Mouse (Mus musculus): Measurements from ENCODE around the gene Ampd1.
"Not testable (repeated sequence)": the region's sequence is repeated elsewhere in the genome, so short reads cannot be mapped to it uniquely, and the experiment has no call there.

The Ampd1 gene

DNA sequence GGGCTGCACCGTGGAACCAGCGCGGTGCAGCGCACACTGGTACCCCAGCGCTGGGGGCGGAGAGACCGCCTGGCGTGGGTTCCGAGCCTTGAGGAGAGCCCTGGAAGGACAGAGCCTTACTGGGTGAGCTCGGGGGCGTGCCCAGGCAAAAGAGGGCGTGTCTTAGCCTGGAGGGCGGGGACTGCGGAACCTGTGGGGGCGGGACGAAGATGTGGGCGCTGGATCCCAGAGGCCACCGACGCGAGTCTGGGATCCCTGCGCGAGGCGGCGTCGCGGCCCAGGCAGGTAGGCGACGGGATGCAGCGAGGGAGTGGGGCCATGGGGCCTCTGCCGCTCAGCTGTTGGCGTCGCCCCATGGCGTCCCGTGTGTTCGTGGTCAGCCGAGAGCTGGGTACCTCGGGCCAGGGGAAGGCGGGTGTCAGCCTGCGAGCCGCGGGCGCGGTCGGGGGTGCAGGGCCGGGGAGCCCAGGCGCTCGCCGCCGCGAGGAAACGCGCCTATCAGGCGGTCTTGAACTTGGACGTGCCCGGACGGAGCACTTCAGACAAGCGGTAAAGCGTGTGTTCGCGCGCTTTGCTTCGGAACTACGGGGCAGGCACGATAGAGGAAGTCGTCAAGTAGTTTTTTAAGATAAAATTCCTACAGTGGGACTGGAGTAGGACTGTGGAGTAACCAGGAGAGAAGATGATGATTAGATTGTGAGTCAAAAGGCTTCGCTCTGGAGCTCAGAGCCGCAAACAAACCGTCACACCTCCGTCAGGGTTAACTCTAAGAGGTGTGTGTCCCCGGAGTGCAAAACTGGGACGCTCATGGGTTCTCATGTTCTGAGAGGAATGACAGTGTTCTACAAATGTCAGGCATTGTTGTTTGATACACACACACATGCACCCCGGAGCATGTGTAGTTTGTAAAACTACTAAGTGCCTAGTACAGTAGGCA is 28.9 kb downstream of the Ampd1 start, which contains the start of gene Dennd2c:
Dennd2c (plus strand) TSS at position 151 of the 937 bp plus-strand sequence.
- peak; percentile 82 for DNase-seq (ENCODE audit: low spot score)

DNA sequence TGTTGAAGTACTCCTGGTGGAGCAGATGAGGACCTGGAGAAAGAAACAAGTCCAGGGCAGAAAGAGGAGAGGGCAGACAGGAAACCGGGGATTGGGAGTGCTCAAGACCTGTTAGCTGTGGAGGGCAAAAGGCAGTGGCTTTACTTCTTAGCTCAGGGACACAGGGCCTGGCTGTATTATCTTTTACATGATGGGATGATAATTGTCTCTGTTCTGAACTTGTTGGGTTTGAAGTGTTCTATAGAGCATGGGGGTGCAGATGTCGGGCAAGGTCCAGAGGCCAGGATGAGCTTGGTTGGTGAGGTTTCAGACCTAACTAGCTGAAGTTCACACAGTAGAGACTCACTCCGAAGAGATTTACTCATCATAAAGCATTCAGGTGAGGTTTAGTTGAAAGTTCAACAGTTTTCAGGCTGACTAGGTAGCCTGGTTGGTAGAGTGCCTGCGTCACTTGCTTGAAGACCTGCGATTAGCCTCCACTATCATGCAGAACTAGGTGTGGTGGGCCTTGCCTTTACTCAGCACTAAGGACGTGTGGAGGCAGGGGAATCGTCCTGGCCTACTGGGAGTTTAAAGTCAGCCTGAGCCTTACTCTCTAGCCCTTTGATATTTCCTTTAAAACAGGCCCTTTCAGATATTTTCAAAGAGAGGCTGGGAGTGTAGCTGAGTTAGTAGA is 33.9 kb downstream of the Ampd1 start:
- no peak for DNase-seq (ENCODE audit: low spot score)

DNA sequence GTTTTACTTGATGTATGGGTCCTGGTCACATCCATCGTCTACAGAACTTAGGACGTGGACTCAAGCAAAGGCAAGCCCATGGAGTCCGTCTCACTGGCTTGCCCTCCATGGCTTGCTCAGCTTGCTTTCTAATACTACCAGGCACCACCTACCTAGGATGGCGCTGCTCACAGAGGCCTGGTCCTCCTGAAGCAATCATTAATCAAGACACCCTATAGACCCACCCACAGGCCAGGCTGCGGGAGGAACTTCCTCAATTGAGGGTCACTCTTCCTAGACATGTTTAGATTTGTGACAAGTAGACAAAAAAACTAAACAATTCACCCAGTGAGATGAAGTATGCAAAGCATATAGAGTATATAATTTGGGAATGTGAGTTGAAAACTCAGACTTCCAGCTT is 38.4 kb downstream of the Ampd1 start:
- no peak for DNase-seq (ENCODE audit: low spot score)

DNA sequence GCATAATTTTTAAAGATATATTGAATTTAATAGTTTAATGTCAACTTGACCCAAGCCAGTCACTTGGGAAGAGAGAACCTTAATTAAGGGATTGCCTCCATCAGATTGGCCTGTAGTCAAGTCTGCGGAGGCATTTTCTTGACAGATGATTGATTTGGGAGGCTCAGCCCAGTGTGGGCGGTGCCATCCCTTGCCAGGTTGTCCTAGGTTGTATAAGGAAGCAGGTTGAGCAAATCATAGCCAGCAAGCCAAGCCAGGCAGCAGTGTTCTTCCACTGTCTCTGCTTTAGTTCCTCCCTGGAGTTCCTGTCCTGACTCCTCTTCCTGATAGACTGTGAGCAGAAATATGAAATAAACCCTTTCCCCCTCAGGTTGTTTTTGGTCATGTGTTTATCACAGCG is 49.8 kb downstream of the Ampd1 start:
- DNase-seq (ENCODE audit: low spot score), result no peak

DNA sequence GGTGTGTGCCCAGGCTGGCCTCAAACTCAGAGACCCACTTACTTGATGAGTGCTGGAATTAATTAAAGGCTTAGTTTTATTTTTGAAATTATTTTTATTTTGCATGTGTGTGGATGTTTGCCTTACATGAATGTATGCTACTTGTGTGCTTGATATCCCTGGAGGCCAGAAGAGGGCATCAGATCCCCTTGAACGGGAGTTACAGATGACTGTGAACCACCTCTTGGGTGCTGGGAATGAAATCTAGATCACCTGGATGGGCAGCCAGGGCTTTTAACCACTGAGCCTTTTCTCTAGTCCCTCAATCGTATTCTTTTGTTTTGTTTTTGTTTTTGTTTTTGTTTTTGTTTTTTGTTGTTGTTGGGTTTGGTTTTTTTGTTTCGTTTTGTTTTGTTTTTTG is 52.3 kb downstream of the Ampd1 start:
- no peak for DNase-seq (ENCODE audit: low spot score)

DNA sequence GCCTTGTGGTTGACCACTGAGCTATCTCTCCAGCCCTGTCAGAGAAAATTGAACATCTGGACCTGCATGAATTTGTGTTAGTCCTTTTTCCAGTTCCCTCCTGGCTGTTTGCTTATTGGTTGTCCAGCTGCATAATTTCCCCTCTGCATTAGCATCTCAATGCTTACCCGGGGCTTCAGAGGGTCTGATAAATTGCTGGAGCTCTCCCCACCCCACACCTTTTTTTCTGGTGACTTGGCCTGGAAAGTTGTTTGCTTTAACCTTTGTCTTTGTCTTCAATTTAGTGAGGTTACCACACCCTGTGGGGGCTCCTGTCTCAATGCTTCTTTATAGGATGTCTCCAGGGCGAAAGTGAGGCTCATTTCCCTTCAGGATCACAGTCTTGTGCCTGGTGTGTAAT is 53.4 kb downstream of the Ampd1 start:
- DNase-seq (ENCODE audit: low spot score), result no peak

DNA sequence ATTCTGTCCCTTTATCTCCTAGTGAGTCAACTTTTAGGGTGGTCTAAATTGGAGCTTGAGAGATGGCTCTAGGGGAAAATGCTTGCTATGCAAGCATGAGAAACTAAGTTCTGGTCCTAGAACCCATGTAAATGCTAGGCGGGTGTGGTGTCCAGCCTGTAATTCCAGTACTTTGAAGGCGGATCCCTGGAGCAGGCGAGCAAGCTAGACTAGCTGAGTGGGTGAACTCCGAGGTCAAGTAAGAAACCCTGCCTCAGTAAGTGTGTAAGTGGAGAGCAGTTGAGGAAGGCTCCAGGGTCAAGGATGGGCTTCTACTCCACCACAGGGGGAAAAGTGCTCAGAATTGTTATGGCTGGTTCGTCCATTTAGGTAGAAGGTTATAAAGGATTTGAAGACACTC is 53.9 kb downstream of the Ampd1 start:
- no peak for DNase-seq (ENCODE audit: low spot score)

DNA sequence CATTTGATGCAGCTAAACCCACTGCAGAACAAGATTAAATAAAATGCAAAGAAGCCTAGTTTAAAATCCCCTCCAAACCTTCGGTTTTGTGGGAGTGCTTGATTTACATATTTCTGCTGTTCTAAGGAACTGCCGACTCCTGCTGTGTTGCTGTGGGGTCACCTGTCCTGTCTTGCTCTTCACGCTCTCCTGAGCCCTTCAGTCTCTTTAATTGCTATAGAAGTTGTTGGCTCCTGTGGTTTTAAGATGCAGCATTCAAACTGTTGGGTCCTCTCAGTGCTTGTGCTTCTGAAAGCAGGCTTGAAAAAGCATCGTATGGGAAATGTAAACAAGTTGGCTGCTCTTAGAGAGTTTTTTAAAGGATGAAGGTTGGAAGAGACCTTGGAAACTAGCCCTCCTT is 54.4 kb downstream of the Ampd1 start:
- DNase-seq (ENCODE audit: low spot score), result no peak

DNA sequence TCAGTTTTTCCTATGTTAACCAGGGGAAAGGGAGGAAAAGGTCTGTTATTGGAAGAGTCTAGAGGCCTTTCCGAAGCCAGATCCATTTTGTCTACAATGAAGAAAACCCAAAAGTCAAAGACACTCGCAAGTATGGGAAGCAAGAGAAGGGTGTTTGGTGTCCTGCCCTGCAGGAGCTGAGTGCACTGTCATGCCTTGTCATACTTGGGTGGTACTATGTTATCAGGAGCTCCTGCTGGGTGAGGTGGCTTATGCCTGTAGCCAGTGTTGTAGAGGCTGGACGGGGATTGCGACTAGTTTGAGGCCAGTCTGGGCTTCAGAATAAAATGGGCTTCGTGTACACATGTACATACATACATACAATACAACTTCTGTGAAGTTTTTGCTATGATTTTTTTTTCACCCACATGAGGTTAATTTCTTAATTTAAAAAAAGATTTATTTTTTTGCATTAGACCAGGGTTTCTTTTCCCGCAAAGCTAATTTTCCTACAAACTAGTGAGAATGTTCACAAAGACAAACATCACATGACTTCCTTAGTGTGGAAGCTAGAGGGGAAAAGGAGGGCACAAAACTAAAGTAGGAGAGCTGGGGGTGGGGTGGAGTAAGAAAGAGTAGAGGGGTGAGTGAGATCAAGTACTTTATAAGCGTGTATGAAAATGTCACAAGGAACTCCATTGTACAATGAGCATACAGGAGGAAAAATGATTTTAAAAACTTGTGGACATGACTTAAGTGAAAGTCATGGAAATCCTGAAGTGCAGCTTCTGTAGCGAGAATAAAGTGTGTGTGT is 55.7 kb downstream of the Ampd1 start:
- DNase-seq (ENCODE audit: low spot score), result no peak

DNA sequence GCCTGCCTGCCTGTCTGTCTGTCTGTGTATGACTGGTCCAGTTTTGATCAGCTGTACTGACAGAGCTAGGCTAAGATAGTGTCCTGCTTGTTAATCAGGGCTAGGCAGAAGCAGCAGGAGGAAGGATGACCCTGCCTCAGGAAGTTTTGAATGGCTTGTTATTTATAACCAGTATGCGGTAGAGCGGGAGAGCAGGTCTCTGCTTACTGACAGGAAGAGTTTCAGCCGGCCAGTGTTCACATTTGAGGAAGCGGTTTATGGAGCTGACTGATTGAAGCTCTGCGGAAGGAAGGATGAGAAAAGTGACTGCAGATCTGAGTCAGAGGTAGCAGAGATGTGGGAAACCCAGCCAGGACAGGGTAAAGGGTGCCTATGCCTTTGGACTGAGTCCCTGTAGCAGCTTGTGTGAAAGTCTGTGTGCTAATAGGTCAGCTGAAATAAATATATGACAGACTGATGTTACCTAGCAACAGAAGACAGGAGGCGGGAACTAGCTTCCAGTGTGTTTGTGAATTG is 56.5 kb downstream of the Ampd1 start:
- DNase-seq (ENCODE audit: low spot score), result no peak

DNA sequence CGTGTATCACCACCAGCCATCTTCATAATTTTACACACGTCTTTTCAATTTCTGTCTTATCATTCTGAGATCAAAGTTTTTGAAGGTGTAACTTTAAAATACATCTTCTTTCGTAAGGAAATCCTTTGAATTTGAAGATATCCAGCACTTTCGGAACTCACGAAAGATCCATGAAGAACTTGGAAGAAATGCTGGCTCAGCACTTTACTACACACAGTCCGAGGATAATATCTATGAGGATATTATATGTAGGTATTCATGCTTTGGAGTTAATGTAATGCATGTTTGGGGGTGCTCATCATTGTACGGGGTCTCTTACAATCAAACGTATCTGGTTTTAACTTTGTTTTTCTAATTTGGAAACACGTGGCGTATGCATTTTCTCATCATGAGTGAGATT is 59.3 kb downstream of the Ampd1 start:
- no peak for DNase-seq (ENCODE audit: low spot score)

DNA sequence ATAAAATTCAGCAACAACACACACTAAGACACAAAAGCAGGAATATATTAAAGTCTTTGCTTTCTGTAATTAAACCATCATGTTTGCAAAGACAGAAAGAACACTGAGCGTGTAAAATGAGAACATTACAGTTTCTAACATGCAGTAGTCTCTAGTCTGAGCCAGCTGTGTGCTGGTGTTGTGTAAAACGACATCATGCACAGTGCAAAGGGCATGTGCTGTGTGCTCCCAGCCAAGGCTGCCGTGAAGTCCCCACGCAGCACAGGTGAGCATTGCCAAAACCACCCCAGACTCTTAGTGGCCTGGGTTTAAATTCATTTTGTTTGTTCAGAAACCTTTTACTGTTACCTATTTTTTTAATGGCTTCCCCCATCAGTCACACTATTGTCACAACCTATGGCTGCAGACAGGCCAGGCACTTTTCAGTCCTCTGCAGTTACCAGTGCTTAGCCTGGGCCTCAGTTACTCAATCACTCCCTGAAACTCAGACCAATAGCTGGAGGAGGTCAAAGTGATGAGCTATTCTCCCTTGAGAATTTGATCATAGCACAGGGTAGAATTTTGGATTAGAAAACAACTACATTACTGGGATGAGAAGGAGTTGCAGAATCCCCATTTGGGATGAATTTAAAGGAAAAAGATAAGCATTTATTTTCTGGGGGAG is 62.7 kb downstream of the Ampd1 start:
- no peak for DNase-seq (ENCODE audit: low spot score)

DNA sequence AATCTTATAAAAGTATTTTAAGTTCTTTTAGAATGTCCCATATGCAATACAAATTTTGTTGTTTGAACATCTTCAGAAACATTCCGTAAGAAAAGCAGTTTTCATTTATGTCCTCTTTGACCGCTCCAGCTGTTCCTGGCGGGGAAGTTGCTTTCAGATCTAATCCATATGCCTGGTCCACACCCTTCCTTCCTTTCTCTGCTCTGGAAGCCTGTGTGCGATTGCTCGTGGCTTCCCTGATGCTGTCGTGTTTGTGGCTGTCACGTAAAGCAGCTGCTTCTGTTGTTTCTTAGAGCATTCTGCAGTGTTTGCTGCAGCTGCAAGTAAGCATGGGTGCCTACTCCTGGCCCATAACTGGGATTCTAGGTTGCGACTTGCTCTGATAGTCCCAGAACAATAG is 65.2 kb downstream of the Ampd1 start:
- no peak for DNase-seq (ENCODE audit: low spot score)

DNA sequence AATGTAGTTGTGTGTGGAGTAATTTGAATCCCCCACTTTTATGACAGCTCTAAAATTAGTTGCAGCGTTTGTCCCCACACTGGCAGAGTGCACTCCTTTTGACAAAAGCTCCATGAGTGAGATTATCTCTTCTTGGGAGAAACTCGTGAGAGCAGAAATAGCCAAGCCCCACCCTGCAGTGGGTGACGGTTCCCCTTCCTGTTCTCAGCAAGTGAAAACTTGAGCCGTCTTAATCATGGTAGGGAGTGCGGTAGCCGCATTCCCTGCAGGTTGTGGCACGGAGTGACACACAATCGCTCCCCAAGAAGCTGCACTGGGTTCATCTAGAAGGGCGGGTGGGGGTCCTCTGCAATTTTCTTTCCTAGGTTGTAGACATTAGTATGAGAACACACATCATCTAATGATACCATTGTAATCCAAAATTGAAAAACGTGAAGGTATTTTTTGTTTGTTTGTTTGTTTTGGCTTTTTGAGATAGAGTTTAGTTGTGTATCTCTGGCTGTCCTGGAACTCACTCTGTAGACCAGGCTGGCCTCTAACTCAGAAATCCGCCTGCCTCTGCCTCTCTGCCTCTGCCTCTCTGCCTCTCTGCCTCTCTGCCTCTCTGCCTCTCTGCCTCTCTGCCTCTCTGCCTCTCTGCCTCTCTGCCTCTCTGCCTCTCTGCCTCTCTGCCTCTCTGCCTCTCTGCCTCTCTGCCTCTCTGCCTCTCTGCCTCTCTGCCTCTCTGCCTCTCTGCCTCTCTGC is 66.5 kb downstream of the Ampd1 start:
- not testable (repeated sequence) for DNase-seq (ENCODE audit: low spot score)

DNA sequence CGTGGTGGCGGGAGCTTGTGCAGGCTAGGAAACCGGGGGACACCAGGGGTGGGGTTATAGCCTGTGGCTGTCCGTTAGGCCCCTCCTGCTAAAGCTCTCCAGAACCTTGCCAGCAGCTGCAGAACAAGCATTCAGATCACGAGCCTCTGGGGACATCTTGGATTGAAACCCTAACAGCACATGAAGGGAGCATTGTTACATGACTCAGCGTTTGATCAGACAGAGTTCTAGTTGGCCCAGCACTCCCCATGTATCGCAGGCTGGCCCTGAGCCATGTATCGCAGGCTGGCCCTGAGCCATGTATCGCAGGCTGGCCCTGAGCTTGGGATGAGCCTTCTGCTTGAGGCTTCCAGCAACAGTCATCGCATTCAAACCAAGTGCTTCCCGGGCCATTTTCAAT is 67.5 kb downstream of the Ampd1 start:
- DNase-seq (ENCODE audit: low spot score), result no peak

DNA sequence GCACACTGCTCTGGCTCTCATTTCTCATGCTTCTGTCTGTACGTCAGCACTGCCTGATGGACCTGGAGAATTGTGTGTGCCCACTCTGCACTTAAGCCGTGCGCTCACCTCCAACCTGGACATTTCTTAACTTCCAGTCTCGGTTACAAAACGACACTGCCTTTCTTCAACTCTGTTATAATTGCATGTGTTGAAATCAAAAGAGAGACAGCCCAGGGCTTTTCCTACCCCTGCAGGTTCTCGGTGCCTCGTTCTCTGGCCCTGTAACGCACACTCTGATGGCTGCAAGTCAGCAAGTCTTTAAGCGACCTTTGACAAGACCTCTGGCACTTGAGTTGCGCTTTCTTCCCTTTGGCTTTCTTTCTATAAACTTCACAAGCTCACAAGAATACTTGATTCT is 68.6 kb downstream of the Ampd1 start:
- DNase-seq (ENCODE audit: low spot score), result no peak

DNA sequence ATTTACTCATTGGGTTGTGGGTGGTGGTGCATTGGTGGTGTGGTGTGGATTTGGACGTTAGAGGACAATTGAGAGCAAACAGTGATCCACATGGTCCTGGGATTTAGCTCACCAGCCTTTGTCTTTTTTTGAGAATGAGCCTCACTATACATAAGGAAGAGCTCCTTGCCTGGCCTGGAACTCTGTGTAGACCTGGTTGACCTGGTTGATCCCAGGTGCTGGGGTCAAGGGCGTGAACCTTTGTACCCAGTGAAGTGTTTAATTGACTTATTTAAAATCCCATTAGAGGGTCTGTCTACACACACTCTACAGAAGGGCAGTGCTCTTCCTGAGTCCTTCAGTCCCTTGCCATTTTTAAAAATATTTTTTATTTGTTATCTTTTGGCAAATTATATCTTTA is 71.5 kb downstream of the Ampd1 start:
- no peak for DNase-seq (ENCODE audit: low spot score)

DNA sequence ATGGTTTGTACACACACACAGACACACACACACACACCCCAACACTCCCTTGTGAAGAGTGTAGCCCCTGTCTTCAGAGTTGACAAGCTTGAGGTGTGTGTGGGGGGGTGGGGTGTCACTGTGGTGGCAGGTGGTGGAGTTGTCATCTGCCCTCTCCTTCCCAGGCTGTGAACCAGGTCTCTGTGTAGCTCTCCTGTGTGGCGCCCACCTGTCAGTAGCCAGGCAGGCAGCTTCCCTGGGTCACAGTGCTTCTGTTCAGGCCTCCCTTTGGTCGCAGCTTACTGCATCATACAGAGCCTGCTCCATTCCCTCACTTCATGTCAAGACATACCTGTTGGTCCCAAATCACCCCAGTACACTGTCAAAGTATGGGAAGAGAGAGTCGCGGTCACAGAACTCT is 72.0 kb downstream of the Ampd1 start:
- no peak for DNase-seq (ENCODE audit: low spot score)

DNA sequence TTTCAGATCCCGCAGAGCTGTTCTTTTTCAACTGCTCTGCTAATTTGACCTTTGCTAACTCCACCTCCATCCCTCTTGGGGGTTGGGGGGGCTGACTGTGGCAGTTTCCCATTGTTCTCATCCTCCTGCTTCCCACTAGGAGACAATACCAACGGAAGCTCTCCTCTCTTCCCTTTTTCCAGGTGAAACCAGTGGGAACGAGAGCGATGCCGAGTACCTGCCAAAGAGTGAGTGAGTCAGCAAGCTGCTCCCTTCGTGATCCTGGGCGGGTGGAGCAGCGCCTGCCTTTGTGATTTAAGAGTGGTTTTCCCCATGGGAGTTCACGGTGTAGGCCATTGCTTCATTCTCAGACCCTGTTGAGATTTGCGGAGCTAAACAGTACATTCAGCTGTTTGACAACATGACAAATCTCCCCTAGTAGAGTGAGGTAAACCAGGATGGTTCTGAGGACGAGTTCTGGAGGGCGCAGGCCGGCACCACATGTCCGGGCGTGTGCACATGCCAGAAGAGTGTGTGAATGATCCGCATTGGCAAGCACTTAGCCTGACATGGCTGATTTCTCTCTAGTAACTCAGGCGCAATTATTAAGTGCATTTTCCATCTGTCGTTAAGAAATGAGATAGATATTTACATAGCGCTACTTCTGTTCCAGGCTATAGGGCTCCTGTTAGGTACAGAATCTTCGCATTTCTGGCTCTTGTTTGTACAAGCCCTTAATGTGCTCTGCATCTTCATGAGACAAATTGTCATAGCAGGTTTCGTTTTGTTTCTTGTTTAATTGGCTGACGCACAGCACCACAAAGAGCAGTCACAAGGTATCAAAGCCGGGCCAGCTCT is 72.7 kb downstream of the Ampd1 start:
- DNase-seq (ENCODE audit: low spot score), result no peak

DNA sequence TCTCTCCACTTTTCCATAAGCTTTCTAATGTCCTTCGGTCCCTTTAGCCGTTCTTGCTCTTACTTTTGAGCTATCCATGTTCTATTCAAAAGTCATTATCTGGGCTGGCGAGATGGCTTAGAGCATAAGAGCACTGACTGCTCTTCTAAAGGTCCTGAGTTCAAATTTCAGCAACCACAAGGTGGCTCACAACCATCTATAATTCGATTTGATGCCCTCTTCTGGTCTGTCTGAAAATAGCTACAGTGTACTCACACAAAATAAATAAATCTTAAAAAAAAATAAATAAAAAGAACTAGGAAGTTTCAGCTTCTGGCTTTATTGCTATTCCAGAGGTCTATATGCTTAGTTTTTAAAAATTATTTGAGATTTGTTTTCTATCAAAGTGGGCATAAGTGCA is 74.0 kb downstream of the Ampd1 start:
- DNase-seq (ENCODE audit: low spot score), result no peak
